Mouse (Mus musculus): Measurements from ENCODE around the gene Smarcd1. TPM values are rescaled to one million over a fixed set of nuclear protein-coding genes. Genes with fewer than 3 reads are reported as not detected.

Gene Smarcd1
- total RNA-seq, 1 experiment from 2014 or later = 24.4 TPM

GRCm38 (mm10) chr15:99710221-99711190 lies 8.6 kb downstream of the Smarcd1 start:
- no peak for ATAC-seq (replicated peaks; ENCODE audit: insufficient number of reproducible peaks, low FRiP score, low TSS enrichment, poor library complexity, severe bottlenecking)

- ATAC-seq (replicated peaks; ENCODE audit: insufficient number of reproducible peaks, low FRiP score, low TSS enrichment, poor library complexity, severe bottlenecking) = no peak
Observed at GRCm38 (mm10) chr15:99711491-99711890, 9.6 kb downstream of the Smarcd1 start.

- no peak for ATAC-seq (replicated peaks; ENCODE audit: insufficient number of reproducible peaks, low FRiP score, low TSS enrichment, poor library complexity, severe bottlenecking)
Observed at GRCm38 (mm10) chr15:99712666-99713559, 11.0 kb downstream of the Smarcd1 start.

GRCm38 (mm10) chr15:99713569-99713968 lies 11.6 kb downstream of the Smarcd1 start:
- ATAC-seq (replicated peaks; ENCODE audit: insufficient number of reproducible peaks, low FRiP score, low TSS enrichment, poor library complexity, severe bottlenecking) = no peak

GRCm38 (mm10) chr15:99714206-99714605 lies 12.3 kb downstream of the Smarcd1 start:
- ATAC-seq (replicated peaks; ENCODE audit: insufficient number of reproducible peaks, low FRiP score, low TSS enrichment, poor library complexity, severe bottlenecking) = no peak

GRCm38 (mm10) chr15:99714858-99715257 lies 12.9 kb downstream of the Smarcd1 start:
- ATAC-seq (replicated peaks; ENCODE audit: insufficient number of reproducible peaks, low FRiP score, low TSS enrichment, poor library complexity, severe bottlenecking) = peak; percentile 62; the same call in 1 of the 2 replicates

GRCm38 (mm10) chr15:99715361-99715865 lies 13.5 kb downstream of the Smarcd1 start:
- ATAC-seq (replicated peaks; ENCODE audit: insufficient number of reproducible peaks, low FRiP score, low TSS enrichment, poor library complexity, severe bottlenecking) = no peak

- no peak for ATAC-seq (replicated peaks; ENCODE audit: insufficient number of reproducible peaks, low FRiP score, low TSS enrichment, poor library complexity, severe bottlenecking)
Observed at GRCm38 (mm10) chr15:99715982-99716746, 14.2 kb downstream of the Smarcd1 start.

- ATAC-seq (replicated peaks; ENCODE audit: insufficient number of reproducible peaks, low FRiP score, low TSS enrichment, poor library complexity, severe bottlenecking) = no peak
Observed at GRCm38 (mm10) chr15:99716814-99717213, 14.9 kb downstream of the Smarcd1 start.

- no peak for ATAC-seq (replicated peaks; ENCODE audit: insufficient number of reproducible peaks, low FRiP score, low TSS enrichment, poor library complexity, severe bottlenecking)
Observed at GRCm38 (mm10) chr15:99717386-99718334, 15.7 kb downstream of the Smarcd1 start, which contains the start of gene Gpd1. TSS of gene Gpd1 (plus strand) at chr15:99717515.

- no peak for ATAC-seq (replicated peaks; ENCODE audit: insufficient number of reproducible peaks, low FRiP score, low TSS enrichment, poor library complexity, severe bottlenecking)
Observed at GRCm38 (mm10) chr15:99718461-99719021, 16.6 kb downstream of the Smarcd1 start.

- ATAC-seq (replicated peaks; ENCODE audit: insufficient number of reproducible peaks, low FRiP score, low TSS enrichment, poor library complexity, severe bottlenecking) = no peak
Observed at GRCm38 (mm10) chr15:99719865-99720264, 17.9 kb downstream of the Smarcd1 start.

GRCm38 (mm10) chr15:99721921-99722743 lies 20.2 kb downstream of the Smarcd1 start:
- ATAC-seq (replicated peaks; ENCODE audit: insufficient number of reproducible peaks, low FRiP score, low TSS enrichment, poor library complexity, severe bottlenecking) = no peak

- no peak for ATAC-seq (replicated peaks; ENCODE audit: insufficient number of reproducible peaks, low FRiP score, low TSS enrichment, poor library complexity, severe bottlenecking)
Observed at GRCm38 (mm10) chr15:99723120-99723514, 21.2 kb downstream of the Smarcd1 start.

GRCm38 (mm10) chr15:99723515-99724291 lies 21.8 kb downstream of the Smarcd1 start:
- ATAC-seq (replicated peaks; ENCODE audit: insufficient number of reproducible peaks, low FRiP score, low TSS enrichment, poor library complexity, severe bottlenecking) = peak; percentile 29; the same call in 1 of the 2 replicates
